Comparison of ENCODE assay signal across 8 mouse cellular contexts in the genomic region with DNA sequence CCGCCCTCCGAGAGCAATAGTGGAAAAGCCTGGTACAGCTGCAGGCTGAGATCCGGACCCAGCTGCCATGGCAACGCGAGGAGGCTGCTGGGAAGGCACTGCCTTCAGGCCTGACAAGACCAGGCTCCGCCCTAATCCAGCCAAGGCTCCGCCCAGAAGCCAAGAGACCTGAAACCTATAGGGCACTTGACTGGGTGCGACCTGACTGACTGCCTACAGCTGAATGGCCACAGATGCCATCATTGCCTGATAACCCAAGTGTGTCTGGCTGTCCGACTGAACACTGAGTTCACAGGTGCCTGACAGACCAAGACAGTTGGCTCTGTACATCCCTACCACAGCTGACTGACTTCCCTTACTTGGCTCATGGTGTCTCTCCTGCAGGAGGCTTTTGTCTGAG. TPM values are rescaled to one million over a fixed set of nuclear protein-coding genes. Genes with fewer than 3 reads are reported as not detected.
DNase-seq lines count a peak whose midpoint lies in the region; ATAC-seq and TF ChIP-seq lines count a peak whose summit lies in the region.

No protein-coding gene starts in this region.

- no peak overlapping the region for H3K9ac ChIP-seq in embryonic facial prominence, embryonic 14.5 days (ENCODE audit: low read depth, low read length)
- no peak overlapping the region for H3K9ac ChIP-seq in intestine, embryonic 16.5 days (ENCODE audit: low read depth, low read length)
- H3K9ac ChIP-seq in limb, embryonic 12.5 days (replicated peaks): peak overlapping the region; percentile 31; the same call in 1 of the 2 replicates
- no peak overlapping the region for H3K9ac ChIP-seq in stomach, embryonic 16.5 days (ENCODE audit: low read length)

- no peaks in the 10 kb centered on the region for H3K27me3 ChIP-seq in embryonic facial prominence, embryonic 14.5 days (replicated peaks; ENCODE audit: control insufficient read depth, insufficient read depth, low read length)
- no peaks in the 10 kb centered on the region for H3K27me3 ChIP-seq in intestine, embryonic 16.5 days (replicated peaks; ENCODE audit: control insufficient read depth, insufficient read depth, low read length)
- no peaks in the 10 kb centered on the region for H3K27me3 ChIP-seq in limb, embryonic 12.5 days
- H3K27me3 ChIP-seq in myocyte (ENCODE audit: control insufficient read depth, insufficient read depth, insufficient read length): no peaks in the 10 kb centered on the region
- no peaks in the 10 kb centered on the region for H3K27me3 ChIP-seq in stomach, embryonic 16.5 days (ENCODE audit: control insufficient read depth, insufficient read depth, low read length)

- WGBS in lung, adult 2 months: 8% methylated on average over 9 of the region's 9 CpGs
- 8% methylated on average over 9 of the region's 9 CpGs for WGBS in embryonic facial prominence, embryonic 14.5 days
- 9% methylated on average over 9 of the region's 9 CpGs for WGBS in intestine, embryonic 16.5 days
- WGBS in limb, embryonic 12.5 days: 6% methylated on average over 9 of the region's 9 CpGs
- WGBS in stomach, embryonic 16.5 days: 8% methylated on average over 9 of the region's 9 CpGs

- H3K79me2 ChIP-seq in myocyte (ENCODE audit: control insufficient read depth, insufficient read depth): no peaks in the 10 kb centered on the region

- DNase-seq in lung, adult 18-20 months: peak; percentile 41 to 67
- no peak for DNase-seq in lung, adult 2 months
- DNase-seq in embryonic facial prominence, embryonic 14.5 days (ENCODE audit: low spot score): peak; percentile 87
- no peak for DNase-seq in adipocyte (ENCODE audit: low spot score)

- H3K36me3 ChIP-seq in embryonic facial prominence, embryonic 14.5 days (ENCODE audit: control insufficient read depth, insufficient read depth, low read length): no peaks in the 10 kb centered on the region
- no peaks in the 10 kb centered on the region for H3K36me3 ChIP-seq in intestine, embryonic 16.5 days (ENCODE audit: control insufficient read depth, insufficient read depth, low read length)
- no peaks in the 10 kb centered on the region for H3K36me3 ChIP-seq in limb, embryonic 12.5 days
- no peaks in the 10 kb centered on the region for H3K36me3 ChIP-seq in myocyte (ENCODE audit: control insufficient read depth, insufficient read depth)
- H3K36me3 ChIP-seq in stomach, embryonic 16.5 days (ENCODE audit: control insufficient read depth, insufficient read depth, low read length): no peaks in the 10 kb centered on the region

- no peak overlapping the region for H3K4me3 ChIP-seq in lung, adult 2 months (replicated peaks; ENCODE audit: extremely low read depth, low read depth, low read length)
- H3K4me3 ChIP-seq in embryonic facial prominence, embryonic 14.5 days (ENCODE audit: low read depth, low read length): no peak overlapping the region
- no peak overlapping the region for H3K4me3 ChIP-seq in intestine, embryonic 16.5 days (ENCODE audit: low read length)
- H3K4me3 ChIP-seq in limb, embryonic 12.5 days (replicated peaks): no peak overlapping the region; the same call in 1 of the 2 replicates
- H3K4me3 ChIP-seq in myocyte: no peak overlapping the region
- H3K4me3 ChIP-seq in stomach, embryonic 16.5 days (replicated peaks; ENCODE audit: low read length): no peak overlapping the region

- TF ChIP-seq POLR2A in lung, adult 2 months (IDR thresholded peaks at IDR 0.05; ENCODE audit: borderline replicate concordance, extremely low read depth, low read depth, low read length): no peak
- no peak for TF ChIP-seq POLR2A in myocyte (IDR thresholded peaks at IDR 0.05; ENCODE audit: insufficient read length, low read depth)

- TF ChIP-seq CTCF in lung, adult 2 months (IDR thresholded peaks at IDR 0.05; ENCODE audit: insufficient read depth, low read length): no peak

- peak; percentile 85 for ATAC-seq in embryonic facial prominence, embryonic 14.5 days (ENCODE audit: low read depth)
- peak; percentile 89 for ATAC-seq in intestine, embryonic 16.5 days
- ATAC-seq in limb, embryonic 12.5 days (ENCODE audit: insufficient number of reproducible peaks, insufficient read depth, low FRiP score, low TSS enrichment, low read depth): peak; percentile 63; the same call in 1 of the 2 replicates
- peak; percentile 74; the same call in 1 of the 2 replicates for ATAC-seq in stomach, embryonic 16.5 days (ENCODE audit: insufficient read depth, low FRiP score)

- no peaks in the 10 kb centered on the region for H3K9me3 ChIP-seq in embryonic facial prominence, embryonic 14.5 days (ENCODE audit: control insufficient read depth, low read length)
- H3K9me3 ChIP-seq in intestine, embryonic 16.5 days (ENCODE audit: control insufficient read depth, low read length): no peaks in the 10 kb centered on the region
- no peaks in the 10 kb centered on the region for H3K9me3 ChIP-seq in limb, embryonic 12.5 days
- no peaks in the 10 kb centered on the region for H3K9me3 ChIP-seq in stomach, embryonic 16.5 days (replicated peaks; ENCODE audit: control insufficient read depth, low read length)

- no peaks in the 10 kb centered on the region for H3K4me1 ChIP-seq in lung, adult 2 months (ENCODE audit: control insufficient read depth, insufficient read depth, low read length)
- H3K4me1 ChIP-seq in embryonic facial prominence, embryonic 14.5 days (ENCODE audit: control insufficient read depth, insufficient read depth, low read length): no peaks in the 10 kb centered on the region
- peaks cover 3% of the 10 kb centered on the region for H3K4me1 ChIP-seq in intestine, embryonic 16.5 days (ENCODE audit: control insufficient read depth, insufficient read depth, low read length)
- peaks cover 11% of the 10 kb centered on the region for H3K4me1 ChIP-seq in limb, embryonic 12.5 days (replicated peaks)
- 0 out of 2 replicates have a peak, but pooled peaks cover 3% of the 10 kb centered on the region for H3K4me1 ChIP-seq in stomach, embryonic 16.5 days (ENCODE audit: control insufficient read depth, insufficient read depth, low read length)

- no peak overlapping the region for H3ac ChIP-seq in myocyte (ENCODE audit: control insufficient read depth, insufficient read length)

- peak overlapping the region; percentile 34 for H3K4me2 ChIP-seq in embryonic facial prominence, embryonic 14.5 days (ENCODE audit: low read depth, low read length)
- no peak overlapping the region; the same call in 1 of the 2 replicates for H3K4me2 ChIP-seq in intestine, embryonic 16.5 days (ENCODE audit: low read depth, low read length)
- H3K4me2 ChIP-seq in limb, embryonic 12.5 days: peak overlapping the region; percentile 43
- H3K4me2 ChIP-seq in myocyte (ENCODE audit: low read depth): no peak overlapping the region
- H3K4me2 ChIP-seq in stomach, embryonic 16.5 days (ENCODE audit: low read depth, low read length): no peak overlapping the region

- no peak overlapping the region for H3K27ac ChIP-seq in embryonic facial prominence, embryonic 14.5 days (replicated peaks; ENCODE audit: low read depth, low read length)
- no peak overlapping the region for H3K27ac ChIP-seq in intestine, embryonic 16.5 days (ENCODE audit: low read length)
- no peak overlapping the region for H3K27ac ChIP-seq in limb, embryonic 12.5 days
- no peak overlapping the region for H3K27ac ChIP-seq in stomach, embryonic 16.5 days (ENCODE audit: low read length)

TF ChIP-seq in myocyte, 11 proteins besides CTCF, POLR2A, EP300 and RAD21:
- no peak for TF ChIP-seq MAX (IDR thresholded peaks at IDR 0.05; ENCODE audit: low read depth)
- TF ChIP-seq SRF (IDR thresholded peaks at IDR 0.05; ENCODE audit: control insufficient read depth, insufficient read length, low read depth): peak; percentile 55
- TF ChIP-seq TCF3 (IDR thresholded peaks at IDR 0.05; ENCODE audit: insufficient read length, low read depth): peak; percentile 45
- no peak for TF ChIP-seq TCF12 (IDR thresholded peaks at IDR 0.05; ENCODE audit: insufficient read depth, poor library complexity, severe bottlenecking)
- no peak for TF ChIP-seq CEBPB (IDR thresholded peaks at IDR 0.05; ENCODE audit: insufficient read depth, poor library complexity, severe bottlenecking)
- TF ChIP-seq MYOD1 (IDR thresholded peaks at IDR 0.05; ENCODE audit: control insufficient read depth in 1 of 3, insufficient read length in 2 of 3, low read depth in 2 of 3): peak in 2 of 3 experiments; percentile 75 to 91
- peak in 2 of 3 experiments; percentile 63 to 72 for TF ChIP-seq MYOG (IDR thresholded peaks at IDR 0.05; ENCODE audit: control insufficient read depth in 1 of 3, insufficient read depth in 1 of 3, insufficient read length in 2 of 3, low read depth in 2 of 3)

RNA-seq across cellular contexts. Expression of a gene that starts 19.4 kb away (rescaled TPM):
- polyA plus RNA-seq in lung, adult 2 months (2012; rRNA removed): 24.7 and 25.1 TPM in 2 replicates
- 4.0 and 4.7 TPM in 2 replicates for polyA plus RNA-seq in embryonic facial prominence, embryonic 14.5 days (2014; fragmentation: Nextera tagmentation; extraction: Ambion mirVana)
- 1.7 and 2.0 TPM in 2 replicates for polyA plus RNA-seq in intestine, embryonic 16.5 days (2015; fragmentation: Nextera tagmentation; extraction: Ambion mirVana)
- polyA plus RNA-seq in limb, embryonic 12.5 days (2016; fragmentation: Nextera tagmentation; extraction: Ambion mirVana): 2.5 and 2.6 TPM in 2 replicates
- polyA plus RNA-seq in myocyte (2012; fragmentation: generic; extraction: Trizol): 16.9 TPM
- polyA plus RNA-seq in stomach, embryonic 16.5 days (2015; fragmentation: Nextera tagmentation; extraction: Ambion mirVana): 3.0 and 3.1 TPM in 2 replicates

Comparison
In these comparisons a context has a peak if more than half of its experiments do, and no peak if none do; other contexts are left out.
1. DNase-seq: peak in lung, adult 18-20 months (2 of 2) and embryonic facial prominence, embryonic 14.5 days (single experiment); none in lung, adult 2 months (single experiment) and adipocyte (single experiment).
2. H3K4me2 ChIP-seq: peak in embryonic facial prominence, embryonic 14.5 days (single experiment) and limb, embryonic 12.5 days (single experiment); none in intestine, embryonic 16.5 days (single experiment), myocyte (single experiment) and stomach, embryonic 16.5 days (single experiment).
3. Peak in every context shown above with its lines, with median percentiles within 50 percentile points of each other: ATAC-seq.